9 mouse cellular contexts compared by ENCODE assay signal in genomic region chr16:13867910-13868514, GRCm38 (mm10). TPM values are rescaled to one million over a fixed set of nuclear protein-coding genes. Genes with fewer than 3 reads are reported as not detected.
DNase-seq lines count a peak whose midpoint lies in the region; ATAC-seq lines count a peak whose summit lies in the region.
"Had no signal": no experiment of that assay in that cellular context is flagged by ENCODE, and none has a peak within 500 bp of the region (broad histone marks: within the 10 kb centered on the region; RNA-seq: fewer than 3 reads in every experiment).

No protein-coding gene starts in this region.

- no peaks in the 10 kb centered on the region for H3K9me3 ChIP-seq in embryonic facial prominence, embryonic 12.5 days
- no peaks in the 10 kb centered on the region for H3K9me3 ChIP-seq in intestine, embryonic 15.5 days
- no peaks in the 10 kb centered on the region for H3K9me3 ChIP-seq in neural tube, embryonic 11.5 days (ENCODE audit: control insufficient read depth, low read length)
- H3K9me3 ChIP-seq: lung, embryonic 15.5 days had no signal

- H3K4me3 ChIP-seq in embryonic facial prominence, embryonic 12.5 days, result peak overlapping the region; percentile 34
- no peak overlapping the region for H3K4me3 ChIP-seq in intestine, embryonic 15.5 days (replicated peaks)
- peak overlapping the region; percentile 25; the same call in 1 of the 2 replicates for H3K4me3 ChIP-seq in neural tube, embryonic 11.5 days (ENCODE audit: low read depth, low read length)
- H3K4me3 ChIP-seq: lung, embryonic 15.5 days had no signal

- WGBS in embryonic facial prominence, embryonic 12.5 days, result 8% methylated on average over 42 of the region's 42 CpGs
- WGBS in intestine, embryonic 15.5 days, result 42% methylated on average over 42 of the region's 42 CpGs
- WGBS in neural tube, embryonic 11.5 days, result 8% methylated on average over 42 of the region's 42 CpGs

- 0 out of 2 replicates have a peak overlapping the region, but pooled peaks have one; percentile 26 for H3K27ac ChIP-seq in embryonic facial prominence, embryonic 12.5 days
- no peak overlapping the region for H3K27ac ChIP-seq in intestine, embryonic 15.5 days
- peak overlapping the region; percentile 29; the same call in 1 of the 2 replicates for H3K27ac ChIP-seq in neural tube, embryonic 11.5 days (ENCODE audit: low read depth, low read length)
- H3K27ac ChIP-seq: lung, embryonic 15.5 days had no signal

- peak overlapping the region; percentile 52 for H3K4me2 ChIP-seq in embryonic facial prominence, embryonic 12.5 days (replicated peaks)
- H3K4me2 ChIP-seq in intestine, embryonic 15.5 days (replicated peaks), result no peak overlapping the region
- peak overlapping the region; percentile 25 for H3K4me2 ChIP-seq in neural tube, embryonic 11.5 days (ENCODE audit: low read depth)
- H3K4me2 ChIP-seq: lung, embryonic 15.5 days had no signal

- H3K36me3 ChIP-seq in embryonic facial prominence, embryonic 12.5 days, result peaks cover 30% of the 10 kb centered on the region
- peaks cover 11% of the 10 kb centered on the region; the same call in 1 of the 2 replicates for H3K36me3 ChIP-seq in intestine, embryonic 15.5 days
- peaks cover 4% of the 10 kb centered on the region; the same call in 1 of the 2 replicates for H3K36me3 ChIP-seq in neural tube, embryonic 11.5 days (ENCODE audit: control insufficient read depth, insufficient read depth, low read length)

- DNase-seq in kidney, postnatal 4 days, result peak; percentile 17 to 47
- no peak for DNase-seq in kidney, postnatal 36 days
- DNase-seq in adrenal gland, adult 2 months, result peak; percentile 17
- DNase-seq in neural tube, embryonic 11.5 days (ENCODE audit: low spot score), result peak; percentile 47
- DNase-seq in kidney, adult 8-10 months, result no peak

- peak overlapping the region; percentile 49 for H3K9ac ChIP-seq in embryonic facial prominence, embryonic 12.5 days
- no peak overlapping the region for H3K9ac ChIP-seq in intestine, embryonic 15.5 days
- H3K9ac ChIP-seq in neural tube, embryonic 11.5 days (ENCODE audit: low read length), result peak overlapping the region; percentile 49
- H3K9ac ChIP-seq: lung, embryonic 15.5 days had no signal

- no peaks in the 10 kb centered on the region for H3K27me3 ChIP-seq in embryonic facial prominence, embryonic 12.5 days
- H3K27me3 ChIP-seq in intestine, embryonic 15.5 days (replicated peaks), result no peaks in the 10 kb centered on the region
- no peaks in the 10 kb centered on the region for H3K27me3 ChIP-seq in neural tube, embryonic 11.5 days (ENCODE audit: control insufficient read depth, insufficient read depth, low read length)
- H3K27me3 ChIP-seq: lung, embryonic 15.5 days had no signal

- ATAC-seq in embryonic facial prominence, embryonic 12.5 days (ENCODE audit: insufficient number of reproducible peaks, insufficient read depth, low FRiP score, low TSS enrichment), result no peak
- ATAC-seq in intestine, embryonic 15.5 days, result peak; percentile 41; the same call in 1 of the 2 replicates
- ATAC-seq in neural tube, embryonic 11.5 days (ENCODE audit: insufficient read depth, low FRiP score, low TSS enrichment), result peak; percentile 61
- ATAC-seq in erythroid progenitor cell, adult 5-6 weeks (replicated peaks; ENCODE audit: low FRiP score, poor library complexity, severe bottlenecking), result no peak

- no peaks in the 10 kb centered on the region for H3K4me1 ChIP-seq in embryonic facial prominence, embryonic 12.5 days
- H3K4me1 ChIP-seq in intestine, embryonic 15.5 days (replicated peaks), result no peaks in the 10 kb centered on the region
- H3K4me1 ChIP-seq in neural tube, embryonic 11.5 days (ENCODE audit: control insufficient read depth, insufficient read depth, low read length), result no peaks in the 10 kb centered on the region
- H3K4me1 ChIP-seq: lung, embryonic 15.5 days had no signal

RNA-seq across cellular contexts. Expression of gene Pdxdc1, which starts 34.9 kb away (rescaled TPM):
- 100 to 1,000 TPM in 1 of 2 experiments, 10 to 100 TPM in 1; 81.1 to 107 TPM for total RNA-seq in adrenal gland, adult 2 months (2021)
- polyA plus RNA-seq in adrenal gland, adult 2 months (2012; rRNA removed), result 31.1 and 36.8 TPM in 2 replicates
- polyA plus RNA-seq in embryonic facial prominence, embryonic 12.5 days (2016; fragmentation: Nextera tagmentation; extraction: Ambion mirVana), result 96.6 and 103 TPM in 2 replicates
- 93.2 and 100.0 TPM in 2 replicates for polyA plus RNA-seq in intestine, embryonic 15.5 days (2015; fragmentation: Nextera tagmentation; extraction: Ambion mirVana)
- 79.4 TPM in 2 replicates for polyA plus RNA-seq in neural tube, embryonic 11.5 days (2014; fragmentation: Nextera tagmentation; extraction: Ambion mirVana)
- 21.6 and 41.1 TPM in 2 replicates for total RNA-seq in erythroid progenitor cell, adult 5-6 weeks (2015; ENCODE audit: low replicate concordance)
- total RNA-seq in erythroid progenitor cell, adult 5-6 weeks (2017; ENCODE audit: low replicate concordance), result 26.1 and 33.0 TPM in 2 replicates

RNA-seq across cellular contexts. Expression of gene Mpv17l, which starts 34.9 kb away (rescaled TPM):
- 10 to 100 TPM; 10.5 to 12.3 TPM for total RNA-seq in adrenal gland, adult 2 months (2021)
- polyA plus RNA-seq in adrenal gland, adult 2 months (2012; rRNA removed), result 7.2 and 7.5 TPM in 2 replicates
- 3.7 and 4.1 TPM in 2 replicates for polyA plus RNA-seq in embryonic facial prominence, embryonic 12.5 days (2016; fragmentation: Nextera tagmentation; extraction: Ambion mirVana)
- 10.8 and 17.0 TPM in 2 replicates for polyA plus RNA-seq in intestine, embryonic 15.5 days (2015; fragmentation: Nextera tagmentation; extraction: Ambion mirVana)
- polyA plus RNA-seq in neural tube, embryonic 11.5 days (2014; fragmentation: Nextera tagmentation; extraction: Ambion mirVana), result 5.1 and 5.3 TPM in 2 replicates
- not detected in 2 replicates for total RNA-seq in erythroid progenitor cell, adult 5-6 weeks (2015; ENCODE audit: low replicate concordance)
- total RNA-seq in erythroid progenitor cell, adult 5-6 weeks (2017; ENCODE audit: low replicate concordance), result 1.2 TPM in 1 of 2 replicates, not detected in the other

RNA-seq across cellular contexts. Expression of gene Ntan1, which starts 49.4 kb away (rescaled TPM):
- total RNA-seq in adrenal gland, adult 2 months (2021), result 10 to 100 TPM; 54.7 to 61.5 TPM
- 37.4 and 38.2 TPM in 2 replicates for polyA plus RNA-seq in adrenal gland, adult 2 months (2012; rRNA removed)
- polyA plus RNA-seq in embryonic facial prominence, embryonic 12.5 days (2016; fragmentation: Nextera tagmentation; extraction: Ambion mirVana), result 208 and 214 TPM in 2 replicates
- 147 and 152 TPM in 2 replicates for polyA plus RNA-seq in intestine, embryonic 15.5 days (2015; fragmentation: Nextera tagmentation; extraction: Ambion mirVana)
- 152 and 162 TPM in 2 replicates for polyA plus RNA-seq in neural tube, embryonic 11.5 days (2014; fragmentation: Nextera tagmentation; extraction: Ambion mirVana)
- 22.0 and 25.6 TPM in 2 replicates for total RNA-seq in erythroid progenitor cell, adult 5-6 weeks (2015; ENCODE audit: low replicate concordance)
- 6.3 and 24.6 TPM in 2 replicates for total RNA-seq in erythroid progenitor cell, adult 5-6 weeks (2017; ENCODE audit: low replicate concordance)

Comparison
In these comparisons a context has a peak if more than half of its experiments do, and no peak if none do; other contexts are left out.
1. DNase-seq: peak in kidney, postnatal 4 days (2 of 2), adrenal gland, adult 2 months (single experiment) and neural tube, embryonic 11.5 days (single experiment); none in kidney, postnatal 36 days (0 of 2) and kidney, adult 8-10 months (0 of 2).
2. ATAC-seq: peak in intestine, embryonic 15.5 days (single experiment) and neural tube, embryonic 11.5 days (single experiment); none in embryonic facial prominence, embryonic 12.5 days (single experiment) and erythroid progenitor cell, adult 5-6 weeks (single experiment).